Mouse (Mus musculus) neural tube, embryonic 14.5 days (tissue): ENCODE results near the gene Unc80. TPM values are rescaled to one million over a fixed set of nuclear protein-coding genes. Genes with fewer than 3 reads are reported as not detected.
A peak's percentile ranks its signal among the peaks of the same experiment; 100 is the strongest.

Source experiments
- ATAC-seq: fragments of 200-750 bp; cut with Nextera tagmentation; 2 replicates; pipeline ENCODE4 v1.8.0; 2017; ENCODE audit warnings: low read depth, mild to moderate bottlenecking, moderate TSS enrichment, moderate library complexity
- H3K27ac ChIP-seq: fragments of 300-500 bp; sonication (generic); 2 replicates; pipeline ENCODE4 v1.5.1; 2014; ENCODE audit warnings: low read depth, mild to moderate bottlenecking, control low read depth, low read length, moderate library complexity, mixed read lengths
- H3K27me3 ChIP-seq: fragments of 300-500 bp; sonication (generic); 2 replicates; pipeline ENCODE4 v1.6.1; 2014; ENCODE audit warnings: low read length; ENCODE audit not compliant: control insufficient read depth, insufficient read depth
- H3K36me3 ChIP-seq: fragments of 300-500 bp; sonication (generic); 2 replicates; pipeline ENCODE4 v1.6.1; 2014; ENCODE audit warnings: low read length, mixed read lengths; ENCODE audit not compliant: control insufficient read depth, insufficient read depth
- H3K4me1 ChIP-seq: fragments of 300-500 bp; sonication (generic); 2 replicates; pipeline ENCODE4 v1.6.1; 2014; ENCODE audit warnings: low read length; ENCODE audit not compliant: control insufficient read depth, insufficient read depth
- H3K4me2 ChIP-seq: fragments of 300-500 bp; sonication (generic); 2 replicates; pipeline ENCODE4 v1.6.1; 2014; ENCODE audit warnings: mild to moderate bottlenecking, low read depth, low read length, control low read depth
- H3K4me3 ChIP-seq: fragments of 300-500 bp; sonication (generic); 2 replicates; pipeline ENCODE4 v1.5.1; 2014; ENCODE audit warnings: low read depth, low read length, control low read depth, mixed read lengths
- H3K9ac ChIP-seq: fragments of 300-500 bp; sonication (generic); replicated peaks from 2 replicates; pipeline ENCODE4 v1.6.1; 2014; ENCODE audit warnings: low read depth, mild to moderate bottlenecking, control low read depth, low read length, mixed read lengths
- H3K9me3 ChIP-seq: fragments of 300-500 bp; sonication (generic); 2 replicates; pipeline ENCODE4 v1.6.1; 2016; ENCODE audit warnings: low read length; ENCODE audit not compliant: control insufficient read depth
- WGBS: fragments of 180-500 bp; shearing (Covaris S2); extraction: QIAGEN DNeasy Blood & Tissue Kit; methylation state at CpG from one replicate; pipeline ENCODE4 v1.1.7; 2014; 5-methylcytosine and 5-hydroxymethylcytosine counted together
- polyA plus RNA-seq: library from polyadenylated mRNA; unstranded; fragments of >200 nt; fragmentation: Nextera tagmentation; extraction: Ambion mirVana; gene quantifications from 2 replicates; pipeline ENCODE4 v1.2.1, GENCODE M21; 2014

The Unc80 gene
- polyA plus RNA-seq = 12.7 and 21.3 TPM in 2 replicates

DNA sequence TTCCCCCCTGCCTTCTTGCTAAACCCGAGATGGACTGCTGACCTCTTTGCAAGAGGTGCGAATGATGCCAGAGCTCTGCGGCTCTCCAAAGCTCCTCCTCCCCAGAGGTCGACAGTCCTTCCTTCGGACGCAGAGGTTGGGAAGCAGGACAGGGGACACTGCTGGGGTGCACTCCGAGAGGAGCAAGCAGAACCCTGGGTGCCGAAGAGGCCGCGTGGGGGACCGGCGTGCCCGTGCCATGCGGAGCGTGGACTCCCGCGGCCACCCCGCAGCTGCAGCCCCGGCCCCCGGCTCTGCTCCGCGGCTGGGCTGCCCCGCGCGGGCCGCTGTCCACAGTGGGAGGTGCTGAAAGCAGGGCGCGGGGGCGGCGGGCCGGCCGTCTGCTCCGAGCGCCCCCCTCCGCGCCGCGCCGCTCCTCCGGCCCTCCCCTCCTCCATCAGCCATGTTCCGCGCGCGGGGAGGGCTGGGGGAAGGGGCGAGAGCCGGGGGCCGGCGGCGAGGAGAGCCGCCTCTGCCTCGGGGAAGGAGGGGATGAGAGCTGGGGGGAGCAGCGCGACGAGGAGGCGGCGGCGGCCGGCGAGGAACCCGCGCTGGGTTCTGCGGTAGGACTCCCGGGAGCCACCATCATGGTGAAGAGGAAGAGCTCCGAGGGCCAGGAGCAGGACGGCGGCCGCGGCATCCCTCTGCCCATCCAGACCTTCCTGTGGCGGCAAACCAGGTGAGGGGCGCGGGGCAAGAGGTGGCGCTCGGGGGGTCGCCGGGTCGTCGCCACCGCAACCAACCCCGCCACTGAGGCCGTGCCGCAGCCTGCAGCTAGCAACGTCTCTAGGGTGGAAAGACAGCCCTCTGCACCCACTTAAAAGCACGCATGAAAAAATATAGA lies at the start of gene Unc80:
Gene Unc80 (plus strand): TSS at position 547 of the 883 bp plus-strand sequence.
- Histone ChIP-seq H3K36me3 (no peaks in the 10 kb centered on the region), H3K27me3 (no peaks in the 10 kb centered on the region), H3K4me3 (peak within 1 kb of the TSS; percentile 72), H3K9me3 (no peaks in the 10 kb centered on the region), H3K4me2 (peak within 1 kb of the TSS; percentile 78), H3K9ac (peak within 1 kb of the TSS; percentile 69), H3K27ac (peak within 1 kb of the TSS; percentile 71), H3K4me1 (peaks cover 7% of the 10 kb centered on the region; the same call in 1 of the 2 replicates)
- ATAC-seq = peak; percentile 94
- under 1% methylated on average over 63 of the region's 83 CpGs for WGBS

DNA sequence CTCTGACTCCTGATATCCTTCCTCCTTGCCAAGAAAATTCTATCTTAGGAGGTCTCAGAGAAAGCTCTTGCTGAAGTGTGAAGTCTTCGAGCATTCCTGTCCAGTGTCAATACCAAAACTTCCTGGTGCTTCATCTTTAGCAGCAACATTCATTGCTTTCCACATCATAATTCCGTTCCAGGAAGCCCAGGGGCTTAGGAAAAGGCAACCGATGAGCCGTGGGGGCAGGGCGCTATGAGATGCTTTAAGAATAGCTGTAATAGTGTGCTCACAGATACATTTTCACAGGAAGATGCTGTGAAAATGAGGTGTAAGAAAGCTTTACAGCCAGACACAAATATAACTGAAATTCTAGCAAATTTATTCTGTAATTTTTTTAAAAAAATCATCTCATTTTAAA lies 42.1 kb upstream of the Unc80 start:
- no peaks in the 10 kb centered on the region for H3K27me3 ChIP-seq
- WGBS = 90% methylated on average over 5 of the region's 5 CpGs
- H3K4me3 ChIP-seq = no peak overlapping the region
- no peaks in the 10 kb centered on the region for H3K4me1 ChIP-seq
- H3K9ac ChIP-seq = no peak overlapping the region
- H3K36me3 ChIP-seq = peaks cover 42% of the 10 kb centered on the region
- no peak overlapping the region for H3K27ac ChIP-seq
- no peaks in the 10 kb centered on the region for H3K9me3 ChIP-seq
- no peak for ATAC-seq
- H3K4me2 ChIP-seq = no peak overlapping the region

DNA sequence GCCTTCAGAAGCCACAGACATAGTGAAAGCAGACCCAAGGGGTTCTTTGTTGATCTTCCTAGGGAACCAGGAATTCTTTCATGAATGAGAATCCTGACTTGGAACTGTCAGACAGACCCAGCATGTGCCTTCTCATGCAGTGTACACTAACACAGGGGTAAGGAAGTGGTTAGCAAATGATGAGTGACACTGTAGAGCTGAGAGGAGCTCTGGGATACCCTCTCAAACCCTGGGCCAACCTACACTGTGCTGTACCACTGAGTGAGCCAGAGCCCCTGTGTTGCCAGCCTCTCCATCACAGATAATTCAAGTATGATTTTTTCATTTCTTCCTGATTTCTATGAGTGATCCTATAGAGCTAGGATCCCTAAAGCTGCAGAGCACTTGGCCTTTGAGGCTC lies 37.2 kb upstream of the Unc80 start:
- no peaks in the 10 kb centered on the region for H3K9me3 ChIP-seq
- no peak overlapping the region for H3K4me2 ChIP-seq
- no peak overlapping the region for H3K27ac ChIP-seq
- ATAC-seq = no peak
- H3K9ac ChIP-seq = no peak overlapping the region
- no peak overlapping the region for H3K4me3 ChIP-seq
- H3K27me3 ChIP-seq = no peaks in the 10 kb centered on the region
- H3K4me1 ChIP-seq = no peaks in the 10 kb centered on the region
- peaks cover 26% of the 10 kb centered on the region for H3K36me3 ChIP-seq

DNA sequence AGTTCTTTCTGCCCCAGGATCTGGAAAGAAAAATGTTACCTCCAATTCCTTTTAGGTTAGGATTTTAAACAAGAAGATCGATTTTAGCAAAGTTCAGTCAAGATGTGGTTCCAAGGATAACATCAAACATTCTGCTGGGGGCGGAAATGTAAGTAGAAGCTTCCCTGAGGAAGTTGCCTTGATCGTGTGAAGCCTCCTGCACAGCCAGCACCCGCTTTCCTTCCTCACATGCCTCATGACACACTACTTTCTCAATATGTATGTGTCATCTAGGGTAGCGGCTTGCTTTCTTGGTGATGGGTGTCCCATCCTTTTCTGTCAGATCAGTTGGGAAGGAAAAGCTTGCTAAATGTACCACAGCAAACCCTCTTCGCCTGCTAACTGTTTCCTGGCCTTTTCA lies 36.7 kb upstream of the Unc80 start:
- H3K9me3 ChIP-seq = no peaks in the 10 kb centered on the region
- no peak overlapping the region for H3K9ac ChIP-seq
- H3K27ac ChIP-seq = no peak overlapping the region
- H3K4me3 ChIP-seq = no peak overlapping the region
- H3K4me2 ChIP-seq = no peak overlapping the region
- H3K36me3 ChIP-seq = peaks cover 23% of the 10 kb centered on the region
- no peak for ATAC-seq
- H3K27me3 ChIP-seq = no peaks in the 10 kb centered on the region
- 92% methylated on average over 6 of the region's 6 CpGs for WGBS
- no peaks in the 10 kb centered on the region for H3K4me1 ChIP-seq

DNA sequence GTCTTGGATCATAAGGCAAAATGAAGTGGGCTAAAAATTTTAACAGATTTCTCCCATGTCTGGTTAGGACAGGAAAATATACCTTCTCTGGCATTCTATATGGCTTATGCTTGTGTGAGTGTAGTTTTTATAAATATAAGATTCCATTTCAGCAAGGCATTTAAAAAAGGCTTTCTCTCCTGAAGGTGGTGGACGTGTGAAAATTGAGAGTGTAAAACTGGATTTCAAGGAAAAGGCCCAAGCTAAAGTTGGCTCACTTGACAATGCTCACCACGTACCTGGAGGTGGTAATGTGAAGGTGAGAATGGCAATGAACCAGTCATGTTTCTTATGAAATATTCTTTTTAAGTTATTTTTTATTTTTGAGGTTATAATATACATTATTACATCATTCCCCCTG lies 30.1 kb upstream of the Unc80 start:
- no peak overlapping the region for H3K4me3 ChIP-seq
- no peaks in the 10 kb centered on the region for H3K9me3 ChIP-seq
- no peaks in the 10 kb centered on the region for H3K4me1 ChIP-seq
- peaks cover 43% of the 10 kb centered on the region; the same call in 1 of the 2 replicates for H3K36me3 ChIP-seq
- no peak overlapping the region for H3K27ac ChIP-seq
- no peaks in the 10 kb centered on the region for H3K27me3 ChIP-seq
- H3K9ac ChIP-seq = no peak overlapping the region
- 88% methylated on average over 2 of the region's 2 CpGs for WGBS
- ATAC-seq = no peak
- no peak overlapping the region for H3K4me2 ChIP-seq

DNA sequence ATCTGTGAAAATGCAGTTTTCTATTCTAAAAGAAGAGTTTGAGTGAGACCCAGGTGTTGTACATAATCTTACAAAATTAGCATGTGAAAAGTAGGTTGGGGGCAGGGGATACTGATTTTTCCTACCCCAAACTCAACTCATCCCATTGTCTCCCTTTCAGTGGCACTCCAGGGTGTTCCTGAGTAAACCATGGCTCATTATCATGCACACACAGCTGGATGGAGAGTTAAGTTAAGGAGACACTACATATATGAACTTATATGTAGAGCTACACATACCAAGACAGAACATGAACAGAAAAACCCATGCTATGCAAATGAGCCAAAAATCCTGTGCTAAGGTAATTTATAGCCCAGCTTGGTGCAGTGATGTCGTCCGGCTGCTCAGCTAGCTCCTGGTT lies 25.2 kb upstream of the Unc80 start:
- Histone ChIP-seq H3K27ac (no peak overlapping the region), H3K4me1 (no peaks in the 10 kb centered on the region), H3K4me3 (no peak overlapping the region), H3K36me3 (peaks cover 37% of the 10 kb centered on the region; the same call in 1 of the 2 replicates), H3K9me3 (no peaks in the 10 kb centered on the region), H3K27me3 (no peaks in the 10 kb centered on the region), H3K9ac (no peak overlapping the region), H3K4me2 (no peak overlapping the region)
- ATAC-seq = no peak
- 53% methylated on average over 2 of the region's 2 CpGs for WGBS

DNA sequence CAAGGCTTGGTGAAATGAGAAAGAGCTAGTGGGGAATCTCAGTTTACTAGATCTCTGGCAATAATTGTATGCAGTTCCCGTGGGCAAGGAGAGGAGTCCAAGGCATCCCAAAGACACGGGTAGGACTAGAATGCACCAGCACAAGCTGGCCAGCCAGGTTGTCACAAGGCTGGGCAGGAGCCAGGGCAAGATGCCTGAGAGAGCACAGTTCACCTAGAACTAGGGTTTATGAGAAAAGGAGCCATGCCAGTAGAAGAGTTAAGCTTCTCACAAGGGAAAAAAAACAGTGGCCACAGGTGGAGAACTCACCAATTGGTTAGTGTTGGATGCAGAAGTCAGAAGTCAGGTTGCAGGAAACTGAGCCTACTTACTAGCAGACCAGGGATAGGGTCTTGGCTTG lies 18.7 kb upstream of the Unc80 start:
- no peak overlapping the region for H3K27ac ChIP-seq
- no peaks in the 10 kb centered on the region for H3K9me3 ChIP-seq
- H3K4me2 ChIP-seq = no peak overlapping the region
- H3K27me3 ChIP-seq = no peaks in the 10 kb centered on the region
- no peaks in the 10 kb centered on the region for H3K36me3 ChIP-seq
- no peak overlapping the region for H3K9ac ChIP-seq
- H3K4me1 ChIP-seq = no peaks in the 10 kb centered on the region
- H3K4me3 ChIP-seq = no peak overlapping the region
- 66% methylated on average over 2 of the region's 2 CpGs for WGBS
- ATAC-seq = no peak

DNA sequence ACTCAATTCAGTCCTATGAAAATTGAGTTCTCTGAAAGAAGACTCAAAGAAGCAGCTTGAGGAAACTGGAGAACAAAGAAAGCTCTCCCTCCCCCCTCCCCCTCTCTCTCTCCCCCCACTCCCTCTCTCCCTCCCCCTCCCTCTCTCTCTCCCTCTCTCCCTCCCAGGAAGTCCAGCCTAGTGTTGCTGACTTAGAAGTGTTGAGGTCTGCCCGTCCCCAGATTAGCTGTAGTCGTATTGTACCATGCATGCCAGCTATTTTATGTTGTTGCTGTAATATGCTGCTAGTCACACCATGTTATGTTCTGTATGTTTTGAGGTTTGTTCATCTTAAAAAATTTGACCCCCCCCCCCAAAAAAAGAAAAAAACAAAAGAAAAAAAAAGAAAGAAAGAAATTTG lies 11.6 kb upstream of the Unc80 start:
- 29% methylated on average over 2 of the region's 2 CpGs for WGBS
- H3K4me1 ChIP-seq = no peaks in the 10 kb centered on the region
- no peak for ATAC-seq
- H3K4me2 ChIP-seq = no peak overlapping the region
- H3K9ac ChIP-seq = no peak overlapping the region
- no peaks in the 10 kb centered on the region for H3K27me3 ChIP-seq
- no peak overlapping the region for H3K27ac ChIP-seq
- H3K4me3 ChIP-seq = no peak overlapping the region
- no peaks in the 10 kb centered on the region for H3K9me3 ChIP-seq
- no peaks in the 10 kb centered on the region for H3K36me3 ChIP-seq

DNA sequence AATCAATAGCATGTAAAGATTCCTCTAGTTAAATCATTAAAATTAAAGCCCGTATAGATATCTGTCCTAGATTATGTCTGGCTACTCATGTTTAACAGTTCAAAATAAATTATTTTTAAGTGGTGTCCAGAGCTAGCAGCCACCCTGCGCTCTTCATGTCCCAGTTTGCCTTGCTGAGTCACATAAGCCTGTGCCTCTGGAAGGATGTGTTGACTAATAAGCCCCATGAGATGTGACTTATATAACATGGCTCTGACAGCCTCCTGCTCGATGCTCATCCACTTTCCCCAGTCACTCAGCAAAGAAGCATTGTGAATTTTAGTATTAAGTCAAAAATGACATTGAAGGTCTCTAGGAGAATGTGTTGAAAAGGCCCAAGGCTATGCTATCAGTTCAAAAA lies 10.4 kb upstream of the Unc80 start:
- Histone ChIP-seq H3K9ac (no peak overlapping the region), H3K4me1 (no peaks in the 10 kb centered on the region), H3K4me2 (no peak overlapping the region), H3K27me3 (no peaks in the 10 kb centered on the region), H3K27ac (no peak overlapping the region), H3K9me3 (no peaks in the 10 kb centered on the region), H3K4me3 (no peak overlapping the region), H3K36me3 (no peaks in the 10 kb centered on the region)
- no peak for ATAC-seq
- WGBS = 68% methylated on average over 3 of the region's 3 CpGs
